ENCODE assay signal across 12 mouse cellular contexts in the genomic region with DNA sequence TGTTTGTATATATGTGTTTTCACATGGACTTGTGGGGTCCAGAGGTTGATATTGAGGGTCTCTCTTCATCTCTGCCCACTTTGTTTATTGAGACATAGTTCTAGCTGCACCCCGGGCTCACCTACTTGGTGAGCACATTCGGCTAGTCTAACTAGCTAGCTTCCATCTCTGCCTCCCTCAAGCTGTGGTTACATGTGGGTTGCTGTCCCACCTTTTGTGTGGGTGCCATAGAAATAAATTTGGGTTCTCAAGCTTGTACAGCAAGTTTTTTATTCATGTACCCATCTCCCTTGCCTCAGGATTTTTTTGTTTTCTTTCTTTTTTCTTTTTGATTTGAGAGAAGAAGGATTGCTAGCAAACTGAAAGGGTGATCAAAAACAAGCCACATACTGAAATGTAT.
"Had no signal": no experiment of that assay in that cellular context is flagged by ENCODE, and none has a peak within 500 bp of the region (broad histone marks: within the 10 kb centered on the region; RNA-seq: fewer than 3 reads in every experiment).

No protein-coding gene starts in this region.

- H3K4me3 ChIP-seq: left cerebral cortex, adult 2 months; limb, embryonic 13.5 days; midbrain, embryonic 13.5 days; stomach, embryonic 15.5 days had no signal

- ATAC-seq: hindbrain, postnatal 0 days; midbrain, embryonic 13.5 days had no signal

- DNase-seq: kidney, adult 11 months; kidney, adult 9 months; kidney, postnatal 36 days; lung, adult 18-20 months; thymus, postnatal 36 days had no signal

- H3K27ac ChIP-seq: hindbrain, postnatal 0 days; kidney, postnatal 0 days; limb, embryonic 13.5 days; liver, embryonic 14.5 days; midbrain, embryonic 13.5 days; stomach, embryonic 15.5 days had no signal
